Mouse (Mus musculus) naive thymus-derived CD4-positive, alpha-beta T cell, adult 5 months (primary cell): Measurements from ENCODE around the gene Sorbs2. TPM values are rescaled to one million over a fixed set of nuclear protein-coding genes. Genes with fewer than 3 reads are reported as not detected.

Source experiments
- polyA plus RNA-seq: library from polyadenylated mRNA; unstranded; fragments of 100-300 nt; shearing (Covaris generic); gene quantifications from one replicate; pipeline ENCODE4 v1.2.1, GENCODE M21; 2017

Sorbs2 gene
- 0.16 TPM for polyA plus RNA-seq

GRCm38 (mm10) chr8:45507634-45508321 is at the start of gene Sorbs2:
Gene Sorbs2, plus strand, starts transcription at chr8:45507788.

Other genes with a start within 250 kb of the Sorbs2 start
- not detected for gene F11, start 245.8 kb upstream of the Sorbs2 start, polyA plus RNA-seq
- not detected for gene Klkb1, start 212.9 kb upstream of the Sorbs2 start, polyA plus RNA-seq
- gene Gm45753, start 199.3 kb upstream of the Sorbs2 start, polyA plus RNA-seq = not detected
- 4.4 TPM for gene Cyp4v3, start 174.6 kb upstream of the Sorbs2 start, polyA plus RNA-seq
- gene Fam149a, start 125.5 kb upstream of the Sorbs2 start, polyA plus RNA-seq = not detected
- gene Tlr3, start 96.7 kb upstream of the Sorbs2 start, polyA plus RNA-seq = 0.15 TPM